Mouse (Mus musculus): ENCODE results near the gene Ckap5.

DNA sequence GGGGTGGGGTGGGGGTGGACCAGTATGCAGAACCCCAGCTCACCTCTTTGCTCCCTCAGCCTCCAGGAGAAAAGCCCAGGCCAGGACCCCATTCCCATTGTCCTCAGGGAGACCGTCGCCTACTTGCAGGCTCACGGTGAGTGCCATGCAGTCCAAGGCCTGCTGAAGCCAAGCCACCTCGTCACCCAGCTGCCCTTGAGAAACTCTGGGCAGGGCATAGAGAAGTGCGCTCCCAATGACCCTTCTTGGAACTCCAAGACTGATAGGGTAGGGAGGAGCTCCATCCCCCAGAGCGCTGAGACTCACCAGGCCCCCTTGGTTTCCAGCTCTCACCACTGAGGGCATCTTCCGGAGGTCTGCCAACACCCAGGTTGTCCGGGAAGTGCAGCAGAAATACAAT is 142.8 kb downstream of the Ckap5 start:
- TF ChIP-seq CTCF (conservative IDR thresholded peaks at IDR 0.05; ENCODE audit: insufficient read depth, insufficient read length, low read depth, low read length) (no peak), POLR2A (IDR thresholded peaks at IDR 0.05; ENCODE audit: low read depth, low read length) (no peak)
